Mouse (Mus musculus): ENCODE measurements around the gene Zfand2a.

The Zfand2a gene

GRCm38 (mm10) chr5:139484185-139484814 is at the start of gene Zfand2a:
Gene Zfand2a, minus strand, starts transcription at chr5:139484549.
- DNase-seq: peak; percentile 99

DNA sequence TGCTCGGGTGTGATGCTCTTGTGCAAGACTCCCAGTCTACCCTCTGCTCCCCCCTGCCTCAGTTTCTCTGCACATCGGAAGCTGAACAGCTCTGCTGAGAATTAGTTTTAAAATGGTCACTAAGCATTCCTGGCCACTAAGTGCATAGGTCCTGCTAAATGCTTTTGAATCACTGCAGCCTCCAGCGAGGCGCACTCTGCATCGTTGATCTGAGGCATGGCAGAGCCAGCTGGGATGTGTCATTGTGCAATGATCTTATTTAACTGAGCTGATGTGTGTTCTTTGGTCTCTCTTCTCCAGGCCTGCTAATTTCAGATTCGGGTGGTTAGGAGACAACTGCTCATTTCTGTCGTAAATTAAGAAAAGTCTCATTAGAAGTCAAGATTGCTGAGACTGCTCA is 44.5 kb upstream of the Zfand2a start:
- DNase-seq: no peak

DNA sequence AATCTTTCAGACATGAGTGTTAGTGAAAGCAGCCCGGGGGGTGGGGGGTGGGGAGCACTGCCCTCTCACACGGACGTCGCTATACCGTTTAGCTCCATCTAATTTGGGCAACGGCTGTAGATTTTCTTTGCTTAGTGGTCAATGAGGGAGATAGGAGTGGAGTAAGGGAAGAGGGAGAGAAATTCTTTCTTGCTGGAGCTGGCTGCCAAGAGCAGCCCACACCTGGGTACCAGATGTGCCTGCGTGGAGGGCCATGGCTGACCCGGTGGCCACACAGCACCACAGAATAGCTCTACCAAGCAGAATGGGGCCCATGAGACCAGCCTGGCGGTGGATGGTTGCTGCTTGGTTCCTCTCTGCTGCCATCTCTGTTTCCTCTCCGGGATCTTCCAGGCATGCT is 37.6 kb upstream of the Zfand2a start:
- DNase-seq: no peak

DNA sequence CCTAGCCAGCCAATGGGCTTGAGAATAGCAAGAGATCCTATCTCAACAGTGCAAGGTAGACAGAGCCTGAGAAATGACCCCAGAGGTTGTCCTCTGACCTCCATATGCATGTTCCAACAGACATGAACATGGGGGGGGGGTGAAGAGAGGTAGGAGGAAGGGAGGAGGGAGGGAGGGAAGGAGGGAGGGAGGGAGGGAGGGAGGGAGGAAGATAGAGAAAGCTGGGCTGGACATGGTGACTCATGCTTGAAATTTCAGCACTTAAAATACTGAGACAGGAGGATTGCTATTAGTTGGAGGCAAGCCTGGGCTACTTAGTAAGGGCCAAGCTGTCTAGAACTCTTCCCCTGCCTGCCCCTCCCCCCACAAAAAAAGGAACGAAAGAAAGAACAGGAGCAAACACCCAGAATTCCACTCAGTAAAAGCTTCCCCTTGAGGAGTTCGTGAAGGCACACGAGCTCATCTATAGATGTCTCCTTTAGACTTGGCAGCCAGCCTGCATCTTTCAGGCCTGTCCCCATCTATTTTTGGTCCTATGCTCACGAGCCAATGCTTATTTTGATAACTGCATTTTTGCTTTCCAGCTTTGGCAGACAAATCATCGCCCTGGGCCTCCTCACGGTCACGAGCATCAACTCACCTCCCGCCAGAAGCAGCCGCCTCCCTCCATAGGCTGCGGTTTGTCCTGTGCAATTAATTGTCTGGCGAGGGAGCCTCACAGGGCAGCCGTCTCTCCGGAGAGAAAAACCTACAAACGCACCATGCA is 35.9 kb upstream of the Zfand2a start:
- no peak for DNase-seq

DNA sequence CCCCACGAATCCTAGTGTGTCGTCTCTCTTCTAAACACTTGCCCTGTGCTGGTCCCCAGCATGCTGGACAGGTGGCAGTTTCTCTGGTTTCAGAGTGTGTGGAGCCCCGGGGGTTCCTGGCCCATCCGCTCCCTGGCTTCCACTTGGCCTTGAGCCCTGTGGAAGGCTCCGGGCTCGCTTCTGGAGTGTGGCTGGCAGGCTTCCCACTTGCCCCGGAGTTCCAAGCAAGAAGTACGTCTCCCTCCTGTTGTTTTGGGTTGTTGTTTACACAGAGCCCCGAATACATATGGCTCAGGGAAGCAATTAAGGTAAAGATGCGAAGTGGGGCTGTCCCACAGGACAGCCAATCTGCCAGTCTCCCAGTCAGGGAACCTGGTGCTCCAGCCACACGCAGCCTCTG is 31.9 kb upstream of the Zfand2a start:
- DNase-seq: no peak

DNA sequence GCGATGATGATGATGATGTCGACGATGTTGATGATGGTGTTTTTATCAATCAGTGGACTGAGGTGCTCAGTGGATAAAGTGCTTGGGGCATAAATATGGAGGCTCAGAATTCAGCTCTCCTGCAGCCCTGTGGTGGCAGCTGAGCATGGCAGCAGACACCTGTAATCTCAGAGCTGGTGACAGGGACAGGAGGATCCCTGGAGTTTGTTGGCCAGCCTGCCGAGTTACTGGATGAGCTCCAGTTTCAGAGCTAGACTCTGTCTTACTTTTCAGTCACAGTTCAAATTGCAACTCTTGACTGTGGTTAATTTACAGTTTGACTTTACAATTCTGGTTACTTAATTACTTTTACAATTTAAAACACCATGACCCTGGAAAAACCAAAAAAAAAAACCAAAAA is 27.9 kb upstream of the Zfand2a start:
- DNase-seq: no peak

GRCm38 (mm10) chr5:139510682-139511366 is 26.5 kb upstream of the Zfand2a start:
- DNase-seq: peak; percentile 22 to 38

- no peak for DNase-seq
Observed at GRCm38 (mm10) chr5:139506207-139506606, 21.9 kb upstream of the Zfand2a start.

DNA sequence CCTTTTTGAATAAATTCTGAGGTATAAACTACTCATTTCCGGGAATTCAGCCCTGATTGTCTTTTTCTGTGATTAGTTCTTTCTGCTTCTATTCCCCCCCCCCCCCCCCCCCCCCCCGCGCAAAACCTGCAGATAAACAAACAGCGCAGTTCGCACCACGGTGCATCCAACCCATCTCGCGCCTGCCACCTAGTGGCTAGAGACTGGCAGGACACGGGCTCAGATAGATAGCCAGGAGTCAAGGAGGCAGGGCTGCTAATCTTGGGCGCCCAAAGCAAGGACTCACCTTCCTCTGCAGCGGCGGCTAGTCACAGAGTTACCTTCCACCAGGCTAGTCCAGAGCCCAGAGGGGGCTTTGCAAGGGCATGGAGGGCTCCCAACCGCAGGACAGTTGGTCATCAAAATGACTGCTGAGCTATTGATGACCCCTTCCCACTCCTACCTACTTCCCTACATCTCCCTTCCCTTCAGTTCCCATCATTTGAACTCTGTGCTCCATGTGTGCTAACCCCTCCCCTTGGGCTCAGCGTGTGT is 20.8 kb upstream of the Zfand2a start:
- peak; percentile 87 to 88 for DNase-seq

- no peak for DNase-seq
Observed at GRCm38 (mm10) chr5:139502281-139502680, 17.9 kb upstream of the Zfand2a start.

- no peak for DNase-seq
Observed at GRCm38 (mm10) chr5:139498791-139499190, 14.4 kb upstream of the Zfand2a start.

DNA sequence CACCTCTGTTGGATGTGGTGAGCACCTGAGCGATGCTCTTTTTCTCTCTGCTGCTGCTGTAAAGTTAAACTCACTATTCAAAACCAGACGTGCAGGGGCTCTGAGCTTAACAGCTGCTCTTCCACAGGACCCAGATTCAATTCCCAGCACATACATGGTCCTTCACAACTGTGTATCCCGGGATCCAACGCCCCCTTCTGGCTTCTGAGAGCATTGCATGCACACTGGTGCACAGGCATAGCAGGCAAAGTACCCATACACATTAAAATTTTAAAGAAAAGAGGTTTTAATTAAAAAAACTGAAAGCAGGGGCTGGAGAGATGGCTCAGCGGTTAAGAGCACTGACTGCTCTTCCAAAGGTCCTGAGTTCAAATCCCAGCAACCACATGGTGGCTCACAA is 12.6 kb upstream of the Zfand2a start:
- DNase-seq: no peak

GRCm38 (mm10) chr5:139495019-139495669 is 10.8 kb upstream of the Zfand2a start:
- DNase-seq: peak; percentile 12 to 19

DNA sequence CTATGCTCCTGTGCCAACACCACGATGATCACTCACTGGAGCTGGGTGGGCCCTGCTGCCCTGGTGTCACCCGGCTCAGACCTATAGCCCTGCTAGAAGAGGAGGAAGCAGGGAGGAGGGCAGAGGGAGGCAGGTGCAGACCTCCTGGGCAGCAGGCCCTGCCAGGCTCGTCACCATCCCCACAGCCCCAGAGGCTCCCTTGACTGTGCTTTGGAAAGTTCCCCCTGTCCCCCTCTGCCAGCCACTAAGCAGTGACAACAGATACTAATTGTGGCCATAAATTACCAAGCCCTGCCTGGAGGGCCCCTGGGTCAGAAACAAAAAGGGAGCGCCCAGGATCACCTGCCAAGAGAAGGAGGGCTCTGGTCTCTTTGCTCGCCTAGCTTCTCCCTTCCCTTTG is 9.3 kb upstream of the Zfand2a start:
- DNase-seq: no peak

GRCm38 (mm10) chr5:139491348-139491747 is 7.0 kb upstream of the Zfand2a start:
- no peak for DNase-seq

DNA sequence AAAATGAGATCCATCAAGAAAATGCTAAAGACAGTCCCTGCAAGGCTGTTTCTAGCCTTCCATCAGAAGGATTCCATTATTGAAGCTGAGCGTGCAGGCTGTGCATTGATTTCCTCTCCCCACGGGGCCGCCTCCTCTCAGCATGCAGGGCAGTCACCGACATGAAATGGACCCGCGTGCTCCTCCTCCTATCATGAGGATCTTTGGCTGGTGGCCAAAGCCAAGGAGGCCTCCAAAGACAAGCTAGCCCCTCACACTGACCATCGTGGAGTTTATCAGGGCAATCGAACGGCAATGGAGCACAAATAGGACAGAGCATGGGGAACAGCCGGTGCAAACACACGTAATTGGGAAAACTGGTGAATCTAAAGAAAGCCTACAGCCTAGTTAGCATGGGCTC is 5.8 kb upstream of the Zfand2a start:
- DNase-seq: no peak

DNA sequence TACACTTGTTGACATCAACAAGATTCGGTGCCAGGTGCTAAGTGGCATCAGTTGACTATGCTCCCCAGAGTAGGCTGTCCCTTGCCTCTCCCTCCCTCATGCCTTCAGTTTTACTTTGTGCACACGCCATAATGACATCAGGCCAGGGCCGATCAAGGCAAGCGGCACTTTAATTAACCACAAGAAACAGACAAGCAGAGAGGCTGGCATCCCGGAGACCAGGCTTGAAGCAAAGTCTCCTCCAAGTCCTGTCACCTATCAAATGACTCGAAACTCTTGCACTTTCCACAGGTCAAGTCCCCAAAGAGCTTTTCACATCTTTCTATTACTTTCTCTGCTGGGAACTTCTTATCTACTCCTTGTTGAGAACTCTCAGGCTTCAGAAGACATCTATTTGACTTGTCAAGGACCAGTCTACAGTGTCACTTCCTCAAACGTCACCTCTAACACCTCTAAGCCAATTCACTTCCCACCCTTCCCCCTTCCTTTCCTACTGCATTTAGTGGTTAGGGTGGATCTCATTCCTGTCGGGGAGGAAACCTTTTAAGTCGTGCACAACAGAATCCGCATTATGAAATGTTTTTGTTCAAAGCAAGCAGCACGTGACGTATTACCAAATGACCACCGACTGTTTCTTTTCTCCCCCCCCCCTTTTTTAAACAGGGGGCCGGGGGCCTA is 1.0 kb downstream of the Zfand2a start:
- peak in 1 of 2 experiments; percentile 14 for DNase-seq

DNA sequence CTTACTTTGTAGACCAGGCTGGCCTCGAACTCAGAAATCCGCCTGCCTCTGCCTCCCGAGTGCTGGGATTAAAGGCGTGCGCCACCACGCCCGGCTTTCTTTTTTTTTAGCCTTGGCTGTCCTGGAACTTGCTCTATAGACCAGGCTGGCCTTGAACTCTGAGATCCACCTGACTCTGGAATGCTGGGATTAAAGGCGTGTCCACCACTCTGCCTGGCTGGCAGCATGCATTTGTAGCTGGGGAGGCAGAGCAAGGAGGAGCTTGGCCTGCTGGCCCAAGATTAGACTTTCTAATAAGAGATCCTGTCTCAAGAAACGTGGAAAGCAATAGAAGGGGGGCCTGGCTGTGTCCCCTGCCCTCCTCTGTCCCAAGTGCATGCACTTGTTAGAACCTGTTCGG is 3.9 kb downstream of the Zfand2a start:
- no peak for DNase-seq

DNA sequence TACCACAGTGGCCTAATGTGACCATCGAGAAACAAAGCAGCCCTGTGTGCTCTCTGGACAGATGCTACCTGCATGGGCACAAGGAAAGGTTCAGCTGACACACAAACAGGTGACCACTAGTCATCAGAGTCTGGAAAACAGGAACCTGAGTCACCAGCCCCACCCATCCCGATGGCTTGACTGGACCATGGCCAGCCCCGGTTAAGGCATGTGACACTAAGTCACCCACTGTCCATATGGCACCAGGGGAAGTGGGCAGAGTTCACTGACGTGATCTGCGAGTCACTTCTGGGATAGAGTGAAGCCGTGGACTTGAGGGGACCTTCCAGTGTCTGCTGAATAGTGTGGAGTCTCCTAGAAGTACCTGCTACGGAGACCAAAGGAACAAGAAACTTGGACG is 5.3 kb downstream of the Zfand2a start:
- no peak for DNase-seq

DNA sequence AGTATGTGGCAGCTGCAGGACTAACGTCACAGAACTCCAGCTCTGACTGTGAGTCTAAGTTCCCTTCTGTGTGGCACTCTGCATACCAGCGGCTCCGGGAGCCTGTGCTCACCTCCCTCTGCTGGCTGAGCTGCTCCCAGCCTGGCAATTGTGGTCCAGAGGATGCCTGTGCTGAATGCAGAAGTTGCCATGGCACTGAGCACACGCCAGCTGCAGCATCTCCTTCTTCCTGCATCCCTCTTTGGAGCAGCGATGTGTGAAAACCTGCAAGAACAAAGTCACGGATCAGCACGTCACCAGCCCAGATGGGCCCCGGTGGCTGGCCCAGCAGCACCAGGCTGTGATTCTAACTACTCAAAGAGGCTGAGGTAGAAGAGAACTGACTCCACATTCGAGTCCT is 9.6 kb downstream of the Zfand2a start:
- DNase-seq: no peak

DNA sequence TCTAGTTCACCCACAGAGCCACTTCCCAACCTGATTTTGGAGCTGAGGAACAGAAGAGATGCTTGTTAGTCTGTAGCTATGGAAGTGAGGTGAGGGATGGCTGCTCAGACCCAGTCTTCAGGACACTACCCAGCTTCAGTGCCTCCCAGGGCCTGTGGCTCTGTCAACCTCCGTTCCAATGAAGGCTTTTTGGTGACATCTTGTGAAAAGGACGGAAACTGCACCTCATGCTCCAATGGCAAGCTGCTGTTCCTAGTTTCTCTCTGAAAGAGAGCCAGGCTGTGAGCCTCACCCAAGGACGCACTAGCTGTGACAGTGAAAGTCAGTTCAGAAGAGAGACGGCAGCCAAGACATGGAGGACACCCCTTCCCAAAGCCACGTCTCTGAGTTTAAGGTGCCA is 16.4 kb downstream of the Zfand2a start:
- DNase-seq: no peak

DNA sequence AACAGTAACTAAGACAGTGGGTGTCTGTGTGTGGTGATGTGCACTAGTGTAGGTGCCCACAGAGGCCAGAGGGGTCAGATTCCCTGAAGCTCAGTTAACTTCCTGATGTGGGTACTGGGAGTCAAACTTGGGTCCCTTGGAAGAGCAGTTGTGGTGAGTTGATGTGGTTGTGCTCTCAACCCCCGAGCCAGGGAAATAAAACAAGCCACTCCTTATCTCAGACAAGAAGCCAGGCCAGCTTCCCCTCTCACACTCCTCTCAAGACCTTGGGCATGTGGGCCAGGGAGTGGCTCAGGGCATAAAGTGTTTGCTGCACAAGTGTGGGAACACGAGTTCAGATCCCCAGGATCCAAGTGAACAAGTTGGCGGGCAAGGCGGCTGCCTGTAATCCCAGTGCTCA is 17.5 kb downstream of the Zfand2a start:
- no peak for DNase-seq

GRCm38 (mm10) chr5:139466373-139466772 is 18.0 kb downstream of the Zfand2a start:
- DNase-seq: no peak

Measured in B cell, adult 2 months (primary cell).